Mouse (Mus musculus) MEL (cell line): ENCODE data around the gene Jmjd1c.

Source experiments
- CHD1 ChIP-seq: IDR thresholded peaks from 2 replicates; pipeline ENCODE4 v1.6.1; 2012; ENCODE audit warnings: low read depth, mild to moderate bottlenecking, inconsistent platforms, low read length, improper control_type of control experiment
- CTCF ChIP-seq, 3 experiments: IDR thresholded peaks in 2 of 3; conservative IDR thresholded peaks in 1 of 3; 2 replicates each; pipeline ENCODE4 v1.5.1; 2011 to 2012; ENCODE audit warnings: low read length in 3 of 3, low read depth in 2 of 3, mild to moderate bottlenecking in 2 of 3, improper control_type of control experiment in 1 of 3, inconsistent platforms in 1 of 3, mixed read lengths in 1 of 3, moderate library complexity in 1 of 3; ENCODE audit not compliant: control insufficient read depth in 1 of 3, insufficient read depth in 1 of 3, poor library complexity in 1 of 3, severe bottlenecking in 1 of 3
- MAX ChIP-seq: IDR thresholded peaks from 2 replicates; pipeline ENCODE4 v1.6.1; 2011; ENCODE audit warnings: low read length, improper control_type of control experiment
- MEF2A ChIP-seq: IDR thresholded peaks from 2 replicates; pipeline ENCODE4 v1.6.1; 2014; ENCODE audit warnings: low read depth, mild to moderate bottlenecking, inconsistent platforms, low read length, improper control_type of control experiment; ENCODE audit not compliant: poor library complexity, insufficient replicate concordance, severe bottlenecking; ENCODE audit errors: extremely low read depth
- POLR2A ChIP-seq, 2 experiments: IDR thresholded peaks; 2 replicates each; pipeline ENCODE4 v1.6.1; 2011 to 2012; ENCODE audit warnings: low read length in 2 of 2, mild to moderate bottlenecking in 2 of 2, control low read depth in 1 of 2, improper control_type of control experiment in 1 of 2, low read depth in 1 of 2, moderate library complexity in 1 of 2; ENCODE audit not compliant: control insufficient read depth in 1 of 2, insufficient read depth in 1 of 2, poor library complexity in 1 of 2
- UBTF ChIP-seq: IDR thresholded peaks from 2 replicates; pipeline ENCODE4 v1.6.1; 2012; ENCODE audit warnings: low read depth, mild to moderate bottlenecking, inconsistent platforms, low read length, improper control_type of control experiment, moderate library complexity, borderline replicate concordance; ENCODE audit not compliant: insufficient read depth

- TF ChIP-seq CTCF (IDR thresholded peaks at IDR 0.05 in 2 of 3, conservative IDR thresholded peaks at IDR 0.05 in 1 of 3; ENCODE audit: control insufficient read depth in 1 of 3, insufficient read depth in 1 of 3, low read depth in 2 of 3, low read length in 3 of 3, poor library complexity in 1 of 3, severe bottlenecking in 1 of 3) = no peak
- no peak for TF ChIP-seq MEF2A
- no peak for TF ChIP-seq UBTF
- no peak for TF ChIP-seq CHD1
- TF ChIP-seq MAX = 0 out of 2 replicates have a peak, but pooled peaks have one; percentile 46
- no peak for TF ChIP-seq POLR2A (IDR thresholded peaks at IDR 0.05; ENCODE audit: control insufficient read depth in 1 of 2, insufficient read depth in 1 of 2, low read depth in 1 of 2, low read length in 2 of 2, poor library complexity in 1 of 2)
These were observed 205.1 kb downstream of the Jmjd1c start for GRCm38 (mm10) chr10:67301046-67301445.
